Mouse (Mus musculus): ENCODE results near the gene Gm21992.

- TF ChIP-seq HCFC1 (IDR thresholded peaks at IDR 0.05; ENCODE audit: borderline replicate concordance, insufficient read depth, low read length) (no peak), ZNF384 (IDR thresholded peaks at IDR 0.05; ENCODE audit: low read depth, low read length) (no peak), MAFK (IDR thresholded peaks at IDR 0.05; ENCODE audit: insufficient read depth, low read depth, low read length) (no peak), CHD2 (IDR thresholded peaks at IDR 0.05; ENCODE audit: low read depth, low read length) (no peak)
These were observed 34.4 kb upstream of the Gm21992 start for GRCm38 (mm10) chr19:4845846-4846245.
